Comparison of ENCODE assay signal across 18 mouse cellular contexts in genomic region chr16:76618295-76618694, GRCm38 (mm10).
"Had no signal": no experiment of that assay in that cellular context is flagged by ENCODE, and none has a peak within 500 bp of the region (broad histone marks: within the 10 kb centered on the region; RNA-seq: fewer than 3 reads in every experiment).

No protein-coding gene starts in this region.

- H3K4me2 ChIP-seq: limb, embryonic 12.5 days; liver, embryonic 12.5 days; liver, embryonic 15.5 days; lung, embryonic 15.5 days; midbrain, embryonic 13.5 days had no signal

- H3K27me3 ChIP-seq: limb, embryonic 12.5 days; liver, embryonic 12.5 days; liver, embryonic 15.5 days; lung, embryonic 15.5 days; megakaryocyte, embryonic 14.5 days; midbrain, embryonic 13.5 days had no signal

- DNase-seq: kidney, adult 2 months; kidney, postnatal 25 days; layer of hippocampus, adult 9-11 months; liver; lung, adult 18-20 months; lung, postnatal 10 days; lung, postnatal 36 days; right cerebral cortex, adult 18-20 months; thymus, postnatal 25 days had no signal

- H3K36me3 ChIP-seq: limb, embryonic 12.5 days; liver, embryonic 12.5 days; liver, embryonic 15.5 days; lung, embryonic 15.5 days; midbrain, embryonic 10.5 days; midbrain, embryonic 13.5 days had no signal

- H3K4me3 ChIP-seq: layer of hippocampus, adult 2 months; left cerebral cortex, adult 2 months; limb, embryonic 12.5 days; liver, embryonic 12.5 days; liver, embryonic 15.5 days; lung, embryonic 15.5 days; megakaryocyte, embryonic 14.5 days; midbrain, embryonic 10.5 days; midbrain, embryonic 13.5 days had no signal
